Mouse (Mus musculus): Measurements from ENCODE around the gene Ptprj.
A peak's percentile ranks its signal among the peaks of the same experiment; 100 is the strongest.

Ptprj gene

DNA sequence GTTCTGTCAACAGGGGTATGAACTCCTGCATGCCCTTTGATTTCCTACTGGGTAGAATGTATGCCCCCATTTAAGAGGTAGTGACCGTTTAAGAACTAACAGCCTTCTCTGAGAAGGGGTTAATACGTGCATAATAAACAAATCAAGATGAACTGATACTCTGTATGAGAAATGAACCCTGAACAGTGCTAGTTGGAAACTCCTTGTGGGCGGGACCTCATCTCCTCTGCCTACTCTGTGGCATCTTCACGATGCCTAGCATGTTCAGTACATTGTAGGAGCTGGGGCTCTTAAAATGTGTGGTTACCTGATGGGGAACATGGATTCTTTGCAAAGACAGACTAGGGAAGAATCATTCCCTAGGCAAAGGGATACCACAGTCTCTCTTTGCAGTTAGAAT is 1.9 kb upstream of the Ptprj start:
- H3K27me3 ChIP-seq (ENCODE audit: insufficient read depth, low read length) = peaks cover 44% of the 10 kb centered on the region
- peaks cover 8% of the 10 kb centered on the region; the same call in 1 of the 2 replicates for H3K9me3 ChIP-seq (ENCODE audit: low read length)
- peaks cover 13% of the 10 kb centered on the region for H3K4me1 ChIP-seq (replicated peaks; ENCODE audit: low read depth, low read length)
- no peak overlapping the region for H3K4me3 ChIP-seq (replicated peaks; ENCODE audit: low read length)
- H3K36me3 ChIP-seq (ENCODE audit: insufficient read depth, low read length) = no peaks in the 10 kb centered on the region
- TF ChIP-seq CTCF (conservative IDR thresholded peaks at IDR 0.05; ENCODE audit: low read length) (no peak), NANOG (IDR thresholded peaks at IDR 0.05; ENCODE audit: borderline replicate concordance, low read length) (no peak), POU5F1 (IDR thresholded peaks at IDR 0.05; ENCODE audit: borderline replicate concordance, low read length) (no peak)

- Histone ChIP-seq H3K9me3 (ENCODE audit: low read length) (peaks cover 7% of the 10 kb centered on the region; the same call in 1 of the 2 replicates), H3K4me3 (replicated peaks; ENCODE audit: low read length) (no peak overlapping the region), H3K36me3 (ENCODE audit: insufficient read depth, low read length) (no peaks in the 10 kb centered on the region), H3K4me1 (replicated peaks; ENCODE audit: low read depth, low read length) (peaks cover 13% of the 10 kb centered on the region), H3K27me3 (ENCODE audit: insufficient read depth, low read length) (peaks cover 44% of the 10 kb centered on the region)
- TF ChIP-seq CTCF (conservative IDR thresholded peaks at IDR 0.05; ENCODE audit: low read length) (no peak), POU5F1 (IDR thresholded peaks at IDR 0.05; ENCODE audit: borderline replicate concordance, low read length) (no peak), NANOG (IDR thresholded peaks at IDR 0.05; ENCODE audit: borderline replicate concordance, low read length) (no peak)
Measured at GRCm38 (mm10) chr2:90581796-90582125, 1.3 kb upstream of the Ptprj start.

GRCm38 (mm10) chr2:90581006-90581795 is 754 bp upstream of the Ptprj start:
- peaks cover 42% of the 10 kb centered on the region for H3K27me3 ChIP-seq (ENCODE audit: insufficient read depth, low read length)
- no peaks in the 10 kb centered on the region for H3K36me3 ChIP-seq (ENCODE audit: insufficient read depth, low read length)
- H3K4me1 ChIP-seq (replicated peaks; ENCODE audit: low read depth, low read length) = peaks cover 13% of the 10 kb centered on the region
- H3K4me3 ChIP-seq (replicated peaks; ENCODE audit: low read length) = peak overlapping the region; percentile 93
- H3K9me3 ChIP-seq (ENCODE audit: low read length) = peaks cover 2% of the 10 kb centered on the region; the same call in 1 of the 2 replicates
- TF ChIP-seq POU5F1 (IDR thresholded peaks at IDR 0.05; ENCODE audit: borderline replicate concordance, low read length) = no peak
- TF ChIP-seq CTCF (conservative IDR thresholded peaks at IDR 0.05; ENCODE audit: low read length) = no peak
- no peak for TF ChIP-seq NANOG (IDR thresholded peaks at IDR 0.05; ENCODE audit: borderline replicate concordance, low read length)

DNA sequence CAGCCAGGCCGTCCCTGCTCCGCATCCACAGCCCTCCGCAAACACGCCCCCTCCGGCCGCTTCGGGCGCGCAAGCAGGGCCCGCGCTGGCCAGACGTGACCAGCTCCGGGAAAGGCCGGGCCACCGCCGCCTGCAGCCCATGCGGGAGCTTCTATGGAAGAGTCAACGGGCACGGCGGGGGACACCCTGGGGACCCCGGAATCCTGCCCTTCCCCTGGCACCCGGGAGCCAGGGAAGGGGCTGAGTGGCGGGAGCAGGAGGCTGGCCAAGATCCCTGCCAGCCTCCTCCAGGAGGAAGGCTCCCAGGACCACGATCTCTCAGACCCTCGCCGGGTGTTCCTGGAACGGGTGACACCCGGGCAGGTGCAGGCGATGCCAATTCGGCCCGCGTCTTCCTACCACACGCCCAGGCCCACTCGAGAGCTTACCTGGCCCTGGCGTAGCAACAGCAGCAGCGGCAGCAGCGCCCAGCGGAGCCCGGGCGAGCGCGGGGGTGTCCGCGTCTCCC is 665 bp downstream of the Ptprj start:
- peaks cover 13% of the 10 kb centered on the region for H3K4me1 ChIP-seq (replicated peaks; ENCODE audit: low read depth, low read length)
- TF ChIP-seq POU5F1 (IDR thresholded peaks at IDR 0.05; ENCODE audit: borderline replicate concordance, low read length) = no peak
- no peak for TF ChIP-seq CTCF (conservative IDR thresholded peaks at IDR 0.05; ENCODE audit: low read length)
- TF ChIP-seq NANOG (IDR thresholded peaks at IDR 0.05; ENCODE audit: borderline replicate concordance, low read length) = no peak
- no peaks in the 10 kb centered on the region for H3K9me3 ChIP-seq (ENCODE audit: low read length)
- H3K4me3 ChIP-seq (replicated peaks; ENCODE audit: low read length) = peak overlapping the region; percentile 93
- H3K36me3 ChIP-seq (ENCODE audit: insufficient read depth, low read length) = no peaks in the 10 kb centered on the region
- peaks cover 36% of the 10 kb centered on the region for H3K27me3 ChIP-seq (ENCODE audit: insufficient read depth, low read length)

DNA sequence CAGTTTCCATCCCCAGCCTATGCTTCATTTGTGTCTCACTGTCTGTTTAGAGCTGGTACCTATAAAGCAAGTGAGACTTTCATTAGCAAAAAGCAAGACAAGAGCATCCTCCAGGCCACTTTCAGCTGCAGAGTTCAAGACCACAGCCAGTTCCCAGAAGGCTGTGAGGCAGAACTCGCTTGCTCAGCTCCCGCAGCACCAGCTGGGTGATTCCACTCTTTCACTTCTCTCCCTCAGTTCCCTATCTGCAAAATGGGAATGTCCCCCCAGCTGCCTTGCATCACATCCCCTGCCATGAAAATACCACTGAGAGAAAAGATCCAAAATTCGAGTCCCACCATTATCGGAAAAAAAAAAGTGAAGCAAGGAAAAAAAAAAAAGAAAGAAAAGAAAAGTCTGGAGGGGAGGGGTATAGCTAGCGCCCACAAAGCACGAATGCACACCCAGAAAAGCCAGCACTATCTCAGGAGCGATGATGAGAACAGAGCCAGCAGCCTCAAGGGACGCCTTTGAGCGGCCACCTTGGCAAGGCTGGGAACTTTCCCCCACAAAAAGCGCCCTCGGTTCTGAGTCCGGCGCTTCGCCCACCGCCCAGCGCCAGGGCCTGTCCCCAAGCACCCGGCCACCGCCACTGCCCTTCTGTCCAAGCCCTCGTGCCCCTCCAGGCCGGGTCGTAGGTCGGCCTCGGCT is 1.3 kb downstream of the Ptprj start:
- H3K4me3 ChIP-seq (replicated peaks; ENCODE audit: low read length) = peak overlapping the region; percentile 93
- no peaks in the 10 kb centered on the region for H3K36me3 ChIP-seq (ENCODE audit: insufficient read depth, low read length)
- H3K27me3 ChIP-seq (ENCODE audit: insufficient read depth, low read length) = peaks cover 35% of the 10 kb centered on the region
- H3K9me3 ChIP-seq (ENCODE audit: low read length) = no peaks in the 10 kb centered on the region
- TF ChIP-seq CTCF (conservative IDR thresholded peaks at IDR 0.05; ENCODE audit: low read length) = no peak
- no peak for TF ChIP-seq POU5F1 (IDR thresholded peaks at IDR 0.05; ENCODE audit: borderline replicate concordance, low read length)
- no peak for TF ChIP-seq NANOG (IDR thresholded peaks at IDR 0.05; ENCODE audit: borderline replicate concordance, low read length)
- H3K4me1 ChIP-seq (replicated peaks; ENCODE audit: low read depth, low read length) = peaks cover 13% of the 10 kb centered on the region

GRCm38 (mm10) chr2:90577451-90578279 is 2.8 kb downstream of the Ptprj start:
- Histone ChIP-seq H3K9me3 (ENCODE audit: low read length) (no peaks in the 10 kb centered on the region), H3K36me3 (ENCODE audit: insufficient read depth, low read length) (no peaks in the 10 kb centered on the region), H3K4me1 (replicated peaks; ENCODE audit: low read depth, low read length) (peaks cover 14% of the 10 kb centered on the region), H3K27me3 (ENCODE audit: insufficient read depth, low read length) (peaks cover 35% of the 10 kb centered on the region), H3K4me3 (replicated peaks; ENCODE audit: low read length) (no peak overlapping the region)
- no peak for TF ChIP-seq POU5F1 (IDR thresholded peaks at IDR 0.05; ENCODE audit: borderline replicate concordance, low read length)
- no peak for TF ChIP-seq NANOG (IDR thresholded peaks at IDR 0.05; ENCODE audit: borderline replicate concordance, low read length)
- no peak for TF ChIP-seq CTCF (conservative IDR thresholded peaks at IDR 0.05; ENCODE audit: low read length)

DNA sequence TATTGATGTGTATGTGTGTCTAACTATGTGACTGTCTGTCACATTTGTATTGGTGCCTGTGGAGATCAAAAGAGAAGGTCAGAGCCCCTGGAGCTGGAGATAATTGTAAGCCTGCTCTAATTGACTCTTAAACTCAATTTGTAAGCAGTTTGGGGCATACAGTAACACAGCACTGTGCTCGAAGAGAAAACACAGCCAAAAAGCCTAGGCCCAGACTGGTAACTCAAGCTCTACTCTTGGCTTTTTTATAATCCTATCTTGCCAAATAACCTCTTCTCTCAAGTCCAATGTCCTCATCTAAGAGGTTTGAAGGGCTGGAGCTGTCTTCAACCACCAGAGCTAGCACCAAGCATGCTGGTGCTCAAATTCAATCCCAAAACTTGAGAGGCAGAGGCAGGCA is 3.5 kb downstream of the Ptprj start:
- Histone ChIP-seq H3K27me3 (ENCODE audit: insufficient read depth, low read length) (peaks cover 32% of the 10 kb centered on the region), H3K36me3 (ENCODE audit: insufficient read depth, low read length) (no peaks in the 10 kb centered on the region), H3K9me3 (ENCODE audit: low read length) (no peaks in the 10 kb centered on the region), H3K4me3 (replicated peaks; ENCODE audit: low read length) (no peak overlapping the region), H3K4me1 (replicated peaks; ENCODE audit: low read depth, low read length) (peaks cover 21% of the 10 kb centered on the region)
- TF ChIP-seq POU5F1 (IDR thresholded peaks at IDR 0.05; ENCODE audit: borderline replicate concordance, low read length) (no peak), NANOG (IDR thresholded peaks at IDR 0.05; ENCODE audit: borderline replicate concordance, low read length) (no peak), CTCF (conservative IDR thresholded peaks at IDR 0.05; ENCODE audit: low read length) (no peak)

DNA sequence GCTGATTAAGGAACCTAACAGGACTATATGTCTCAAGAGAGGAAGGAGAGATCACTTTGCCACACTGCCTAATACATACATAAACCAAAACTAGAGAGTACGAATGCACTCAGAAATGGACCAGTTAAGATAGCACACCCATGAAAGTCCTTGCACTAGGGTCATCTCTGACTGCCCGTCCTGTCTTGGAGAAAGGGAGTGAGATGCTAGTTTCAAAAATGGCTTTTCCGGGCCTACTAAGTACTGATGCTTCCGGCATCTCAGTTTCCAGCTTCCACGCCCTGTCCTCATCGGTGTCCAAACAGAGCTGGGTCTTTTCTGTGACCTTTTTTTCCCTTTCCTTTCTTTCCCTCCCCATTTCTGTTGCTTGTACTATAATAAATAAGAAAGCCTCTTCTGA is 4.0 kb downstream of the Ptprj start:
- no peak for TF ChIP-seq NANOG (IDR thresholded peaks at IDR 0.05; ENCODE audit: borderline replicate concordance, low read length)
- TF ChIP-seq CTCF (conservative IDR thresholded peaks at IDR 0.05; ENCODE audit: low read length) = no peak
- no peak for TF ChIP-seq POU5F1 (IDR thresholded peaks at IDR 0.05; ENCODE audit: borderline replicate concordance, low read length)
- no peaks in the 10 kb centered on the region for H3K36me3 ChIP-seq (ENCODE audit: insufficient read depth, low read length)
- H3K4me3 ChIP-seq (replicated peaks; ENCODE audit: low read length) = no peak overlapping the region
- H3K4me1 ChIP-seq (replicated peaks; ENCODE audit: low read depth, low read length) = peaks cover 21% of the 10 kb centered on the region
- no peaks in the 10 kb centered on the region for H3K9me3 ChIP-seq (ENCODE audit: low read length)
- H3K27me3 ChIP-seq (ENCODE audit: insufficient read depth, low read length) = peaks cover 28% of the 10 kb centered on the region
